Mouse (Mus musculus): ENCODE measurements around the gene Spata20. TPM values are rescaled to one million over a fixed set of nuclear protein-coding genes. Genes with fewer than 3 reads are reported as not detected.
A peak's percentile ranks its signal among the peaks of the same experiment; 100 is the strongest.

Spata20 gene
- polyA plus RNA-seq, 1 experiment from 2014 or later: not detected

DNA sequence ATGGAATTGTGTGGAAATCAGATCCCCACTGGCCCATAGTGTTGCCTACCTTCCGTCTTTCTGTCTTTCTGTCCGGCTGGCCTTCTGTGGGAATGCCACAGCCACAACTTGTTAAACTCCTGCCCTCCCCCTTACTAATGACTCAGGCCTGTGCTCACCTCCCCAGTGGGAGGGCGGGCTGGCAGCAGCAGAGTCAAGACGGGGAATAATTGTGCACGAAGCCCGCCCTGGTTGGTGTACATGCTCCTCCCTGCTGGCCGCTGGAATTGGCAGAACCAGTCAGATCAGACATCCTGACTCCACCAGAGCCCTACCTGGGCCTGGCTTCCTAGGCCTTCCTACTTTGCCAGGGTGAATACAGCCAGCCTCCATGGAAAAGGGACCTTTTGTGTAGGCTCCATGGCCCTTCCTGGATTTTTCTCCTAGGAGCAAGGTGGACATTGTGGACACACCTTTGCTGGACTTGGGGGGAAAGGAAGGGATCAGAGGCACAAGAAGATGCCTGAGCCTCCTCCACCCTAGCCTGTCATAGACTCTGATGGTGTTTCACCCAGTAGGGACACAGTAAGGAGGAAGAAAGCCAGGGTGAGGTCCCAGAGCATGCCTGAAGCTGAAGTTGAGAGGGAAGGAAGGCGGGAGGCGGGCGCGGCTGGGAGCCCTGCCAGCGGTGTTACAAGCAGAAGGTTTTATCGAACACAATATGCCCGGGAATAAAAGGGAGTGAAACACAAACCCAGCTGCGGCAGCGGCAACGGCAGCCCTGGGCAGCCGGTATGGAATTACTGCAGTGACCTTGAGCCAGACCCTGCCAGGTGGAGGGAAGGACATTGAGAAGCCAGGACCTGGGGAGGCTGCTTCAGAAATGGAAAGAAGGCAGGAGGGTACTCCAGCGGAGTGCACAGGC is 12.4 kb upstream of the Spata20 start:
- Histone ChIP-seq H3K27me3 (peaks cover 47% of the 10 kb centered on the region), H3K36me3 (no peaks in the 10 kb centered on the region), H3K4me1 (replicated peaks) (peaks cover 27% of the 10 kb centered on the region), H3K9me3 (no peaks in the 10 kb centered on the region), H3K27ac (peak overlapping the region; percentile 16; the same call in 1 of the 2 replicates), H3K4me2 (replicated peaks) (peak overlapping the region; percentile 59), H3K4me3 (replicated peaks) (no peak overlapping the region), H3K9ac (replicated peaks) (0 out of 2 replicates have a peak overlapping the region, but pooled peaks have one; percentile 46)
- ATAC-seq: peak; percentile 28; the same call in 1 of the 2 replicates
- 22% methylated on average over 19 of the region's 19 CpGs for WGBS

DNA sequence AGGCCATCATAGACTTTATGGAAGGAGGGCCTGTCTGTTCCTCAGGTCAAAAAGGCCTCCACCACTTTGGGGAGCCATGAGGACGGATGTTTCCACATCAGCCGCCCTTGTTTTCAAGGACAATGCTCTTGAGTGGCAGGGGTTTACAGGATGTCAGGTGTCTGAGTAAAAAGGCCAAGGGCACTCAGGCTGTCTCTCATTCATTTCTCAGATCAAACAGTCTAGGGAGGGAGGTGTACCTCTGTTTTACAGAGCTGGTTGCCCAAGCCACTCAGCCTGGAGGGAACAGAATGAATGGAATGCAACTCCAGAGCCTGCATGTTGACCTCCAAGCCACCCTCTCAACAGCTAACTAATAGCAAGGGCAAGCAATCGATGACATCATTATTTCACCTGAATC is 9.4 kb upstream of the Spata20 start:
- 86% methylated on average over 3 of the region's 3 CpGs for WGBS
- no peak overlapping the region for H3K9ac ChIP-seq (replicated peaks)
- peaks cover 49% of the 10 kb centered on the region for H3K27me3 ChIP-seq
- H3K36me3 ChIP-seq: no peaks in the 10 kb centered on the region
- peaks cover 41% of the 10 kb centered on the region for H3K4me1 ChIP-seq (replicated peaks)
- ATAC-seq: no peak
- H3K27ac ChIP-seq: no peak overlapping the region
- no peak overlapping the region for H3K4me3 ChIP-seq (replicated peaks)
- no peaks in the 10 kb centered on the region for H3K9me3 ChIP-seq
- no peak overlapping the region for H3K4me2 ChIP-seq (replicated peaks)

DNA sequence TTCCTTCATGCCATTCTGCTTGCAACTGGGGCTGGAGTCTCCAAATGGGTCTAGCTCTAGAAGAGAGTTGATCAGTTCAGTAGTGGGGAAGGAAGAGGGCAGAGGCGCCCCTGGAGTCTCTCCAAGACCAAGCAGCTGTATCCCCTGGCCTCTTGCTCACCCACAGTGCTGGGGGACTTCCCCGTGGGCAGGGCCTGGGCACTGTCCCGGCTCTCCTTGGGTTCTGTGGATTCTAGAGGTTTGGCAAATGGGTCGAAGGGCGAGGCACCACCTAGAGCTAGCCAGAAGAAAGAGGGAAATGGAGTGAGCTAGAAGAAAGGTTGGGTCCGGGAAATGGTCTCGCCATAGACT is 5.7 kb upstream of the Spata20 start:
- Histone ChIP-seq H3K4me1 (replicated peaks) (peaks cover 18% of the 10 kb centered on the region), H3K4me3 (replicated peaks) (peak overlapping the region; percentile 49; the same call in 1 of the 2 replicates), H3K9ac (replicated peaks) (0 out of 2 replicates have a peak overlapping the region, but pooled peaks have one; percentile 80), H3K36me3 (no peaks in the 10 kb centered on the region), H3K27me3 (peaks cover 43% of the 10 kb centered on the region), H3K27ac (no peak overlapping the region), H3K9me3 (no peaks in the 10 kb centered on the region), H3K4me2 (replicated peaks) (peak overlapping the region; percentile 74)
- WGBS: 80% methylated on average over 7 of the region's 7 CpGs
- ATAC-seq: no peak

DNA sequence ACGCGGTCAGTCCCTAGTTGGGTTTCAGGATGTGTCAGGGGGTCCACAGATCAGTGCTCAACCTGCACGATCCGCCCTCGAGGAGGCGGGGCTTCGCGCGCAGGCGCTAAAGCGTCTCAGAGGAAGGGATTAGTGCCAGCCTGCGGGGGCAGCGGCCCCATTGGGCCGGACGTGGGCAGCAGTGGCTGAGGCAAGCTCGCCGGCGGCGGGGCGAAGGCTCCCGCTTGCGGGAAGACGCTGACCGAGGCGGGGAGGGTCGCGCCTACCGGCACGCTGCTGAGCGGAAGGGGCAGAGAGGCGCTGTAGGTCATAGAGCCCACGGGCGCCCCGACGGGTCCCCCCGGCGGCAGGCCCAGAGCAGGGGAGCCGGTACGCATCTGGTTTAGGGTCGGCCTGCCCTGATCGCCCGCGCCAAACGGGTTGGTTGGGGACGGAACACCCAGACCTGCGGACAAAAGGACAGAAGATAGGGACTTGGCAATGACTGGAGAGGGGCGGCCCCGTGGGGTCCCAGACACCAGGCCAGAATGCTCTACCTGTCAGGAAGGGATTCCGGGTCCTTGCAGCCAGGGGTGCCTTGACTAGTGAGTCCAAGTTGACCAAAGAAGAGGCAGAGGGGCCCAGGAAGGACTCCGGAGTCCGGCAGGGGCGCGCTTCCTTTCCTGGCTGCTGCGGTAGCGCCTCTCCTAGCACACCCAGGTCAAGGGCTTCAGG is 5.2 kb upstream of the Spata20 start:
- Histone ChIP-seq H3K27me3 (peaks cover 46% of the 10 kb centered on the region), H3K36me3 (no peaks in the 10 kb centered on the region), H3K9ac (replicated peaks) (peak overlapping the region; percentile 80), H3K4me2 (replicated peaks) (peak overlapping the region; percentile 74), H3K4me3 (replicated peaks) (peak overlapping the region; percentile 49), H3K9me3 (no peaks in the 10 kb centered on the region), H3K4me1 (replicated peaks) (peaks cover 18% of the 10 kb centered on the region), H3K27ac (no peak overlapping the region)
- WGBS: 6% methylated on average over 55 of the region's 55 CpGs
- ATAC-seq: peak; percentile 84

DNA sequence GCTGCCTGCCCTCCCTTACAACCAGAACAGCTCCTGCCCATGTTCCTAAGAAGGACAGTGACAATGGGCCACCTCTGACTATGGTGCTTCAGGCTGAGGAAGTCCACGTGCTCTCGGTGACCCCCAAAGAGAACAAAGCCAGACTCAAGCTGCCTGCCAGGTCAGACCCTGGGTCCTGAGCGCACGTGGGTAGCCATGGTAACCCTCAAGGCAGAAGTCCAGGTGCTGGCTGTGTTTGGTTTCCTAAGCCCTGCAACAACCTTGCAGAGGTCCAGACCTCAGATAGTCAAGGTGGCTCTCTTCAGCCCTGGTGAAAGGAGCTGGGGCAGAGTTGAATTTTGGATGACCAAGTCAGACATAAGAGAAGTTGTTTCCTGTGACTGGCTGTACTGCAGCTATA is 3.8 kb upstream of the Spata20 start:
- Histone ChIP-seq H3K9me3 (no peaks in the 10 kb centered on the region), H3K36me3 (no peaks in the 10 kb centered on the region), H3K27me3 (peaks cover 56% of the 10 kb centered on the region), H3K27ac (no peak overlapping the region), H3K4me1 (replicated peaks) (peaks cover 18% of the 10 kb centered on the region), H3K4me2 (replicated peaks) (no peak overlapping the region), H3K9ac (replicated peaks) (no peak overlapping the region), H3K4me3 (replicated peaks) (no peak overlapping the region)
- WGBS: 35% methylated on average over 4 of the region's 4 CpGs
- ATAC-seq: no peak

DNA sequence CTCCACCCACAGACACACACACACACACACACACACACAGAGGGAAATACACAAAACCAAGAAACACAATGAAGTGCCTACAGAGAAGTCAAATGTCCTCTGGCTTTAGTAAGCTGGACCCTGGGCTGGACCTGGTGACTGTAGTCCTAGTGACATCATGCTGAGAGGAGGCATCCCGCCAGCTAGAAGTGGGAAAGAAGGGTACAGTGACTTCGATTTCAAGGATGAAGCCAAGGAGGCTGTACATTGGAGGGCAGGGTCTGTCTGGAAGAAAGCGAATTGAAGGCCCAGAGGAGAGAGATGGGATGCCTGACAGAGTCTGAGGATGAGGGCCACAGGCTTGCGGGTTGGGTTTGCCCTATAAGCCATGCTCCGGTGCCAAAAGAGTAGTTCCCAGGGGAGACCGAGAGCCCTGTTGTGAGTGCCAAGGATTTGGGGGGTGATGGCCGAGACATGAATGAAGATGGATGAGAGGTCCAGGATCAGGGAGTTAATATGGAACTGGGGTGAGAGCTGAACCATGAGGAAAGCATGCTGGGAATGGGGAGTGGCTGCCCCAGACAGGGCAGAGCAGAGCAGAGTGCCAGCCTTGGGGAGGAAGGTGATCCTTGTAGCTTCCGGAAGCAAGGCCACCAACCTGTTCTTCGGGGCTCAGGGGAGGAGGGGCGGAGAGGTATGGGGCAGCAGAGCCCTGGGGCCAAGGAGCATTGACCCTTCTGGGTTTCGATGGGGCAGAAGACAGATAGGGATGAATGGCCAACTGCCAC is 3.0 kb upstream of the Spata20 start:
- Histone ChIP-seq H3K9me3 (no peaks in the 10 kb centered on the region), H3K27me3 (peaks cover 61% of the 10 kb centered on the region), H3K36me3 (no peaks in the 10 kb centered on the region), H3K4me2 (replicated peaks) (no peak overlapping the region), H3K4me3 (replicated peaks) (no peak overlapping the region), H3K4me1 (replicated peaks) (peaks cover 18% of the 10 kb centered on the region), H3K9ac (replicated peaks) (no peak overlapping the region), H3K27ac (no peak overlapping the region)
- 86% methylated on average over 11 of the region's 11 CpGs for WGBS
- no peak for ATAC-seq

DNA sequence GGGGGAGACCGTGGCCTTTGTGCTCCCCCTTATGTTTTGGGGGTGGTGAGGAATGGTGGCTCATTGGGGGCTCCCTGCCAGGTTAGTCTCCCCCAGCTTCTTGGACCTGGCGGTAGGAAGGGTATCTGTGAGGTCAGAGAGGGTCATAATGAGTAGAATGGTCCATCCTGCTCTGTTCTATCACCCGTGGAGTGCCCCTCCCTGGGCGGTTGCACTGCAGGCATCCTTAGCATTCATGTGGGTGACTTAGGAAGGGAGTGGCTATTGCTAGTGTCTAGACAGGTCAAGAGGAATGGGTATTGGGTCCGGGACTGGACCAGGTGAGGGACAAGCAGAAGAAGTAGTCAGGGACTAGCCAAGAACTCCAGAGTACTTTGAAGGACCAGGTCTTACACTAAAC is 756 bp downstream of the Spata20 start:
- Histone ChIP-seq H3K27ac (no peak overlapping the region), H3K4me2 (replicated peaks) (no peak overlapping the region), H3K9me3 (no peaks in the 10 kb centered on the region), H3K9ac (replicated peaks) (no peak overlapping the region), H3K4me1 (replicated peaks) (peaks cover 8% of the 10 kb centered on the region), H3K4me3 (replicated peaks) (no peak overlapping the region), H3K27me3 (peaks cover 49% of the 10 kb centered on the region), H3K36me3 (no peaks in the 10 kb centered on the region)
- ATAC-seq: no peak
- WGBS: 88% methylated on average over 5 of the region's 5 CpGs

DNA sequence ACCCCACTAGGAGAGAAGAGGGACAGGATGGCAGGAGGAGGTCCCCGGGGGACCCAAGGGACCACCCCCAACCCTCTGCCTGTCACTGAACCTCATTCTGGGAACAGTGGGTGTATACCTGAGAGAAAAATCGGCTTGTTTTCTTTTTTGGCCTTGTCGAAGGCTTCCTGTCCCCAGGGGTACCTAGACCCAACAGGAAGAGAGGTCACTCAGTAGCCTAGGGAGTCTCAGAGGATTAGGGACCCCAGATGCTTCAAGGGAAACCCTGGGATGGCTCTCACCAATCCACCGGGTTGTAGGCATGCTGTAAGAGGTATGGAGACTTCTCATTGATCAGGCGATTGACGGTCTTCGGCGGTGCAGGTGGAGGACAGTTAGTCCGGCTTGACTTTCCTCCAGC is 1.3 kb downstream of the Spata20 start:
- 90% methylated on average over 9 of the region's 9 CpGs for WGBS
- H3K27me3 ChIP-seq: peaks cover 44% of the 10 kb centered on the region

DNA sequence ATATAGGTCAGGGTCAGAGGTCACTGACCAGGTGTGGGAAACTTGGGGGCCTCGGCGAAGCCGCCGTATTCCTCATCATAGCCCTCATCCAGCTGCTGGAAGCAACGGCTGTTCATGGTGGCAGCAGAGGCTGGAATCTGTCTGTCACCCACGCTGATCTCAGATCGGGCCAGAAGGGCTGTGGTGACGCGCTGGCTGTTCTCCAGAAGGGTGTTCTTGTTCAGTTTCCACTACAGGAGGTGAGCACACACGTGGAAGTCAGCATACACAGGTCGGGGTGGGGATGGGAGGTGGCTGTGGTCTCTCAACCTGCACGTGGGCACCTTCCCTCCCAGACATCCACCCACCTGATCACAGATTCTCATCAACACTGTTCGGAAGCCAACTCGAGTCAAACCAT is 2.1 kb downstream of the Spata20 start:
- H3K27me3 ChIP-seq: peaks cover 37% of the 10 kb centered on the region
- 89% methylated on average over 14 of the region's 14 CpGs for WGBS
- peaks cover 7% of the 10 kb centered on the region for H3K4me1 ChIP-seq (replicated peaks)
- H3K36me3 ChIP-seq: no peaks in the 10 kb centered on the region
- no peaks in the 10 kb centered on the region for H3K9me3 ChIP-seq
- no peak overlapping the region for H3K9ac ChIP-seq (replicated peaks)
- no peak overlapping the region for H3K4me2 ChIP-seq (replicated peaks)
- no peak overlapping the region for H3K4me3 ChIP-seq (replicated peaks)
- no peak overlapping the region for H3K27ac ChIP-seq
- ATAC-seq: no peak

More for the DNA sequence above, 1.3 kb downstream of the Spata20 start:
- Histone ChIP-seq H3K36me3 (no peaks in the 10 kb centered on the region), H3K27ac (no peak overlapping the region), H3K9ac (replicated peaks) (no peak overlapping the region), H3K4me2 (replicated peaks) (no peak overlapping the region), H3K9me3 (no peaks in the 10 kb centered on the region), H3K4me1 (replicated peaks) (peaks cover 9% of the 10 kb centered on the region), H3K4me3 (replicated peaks) (no peak overlapping the region)
- ATAC-seq: no peak

DNA sequence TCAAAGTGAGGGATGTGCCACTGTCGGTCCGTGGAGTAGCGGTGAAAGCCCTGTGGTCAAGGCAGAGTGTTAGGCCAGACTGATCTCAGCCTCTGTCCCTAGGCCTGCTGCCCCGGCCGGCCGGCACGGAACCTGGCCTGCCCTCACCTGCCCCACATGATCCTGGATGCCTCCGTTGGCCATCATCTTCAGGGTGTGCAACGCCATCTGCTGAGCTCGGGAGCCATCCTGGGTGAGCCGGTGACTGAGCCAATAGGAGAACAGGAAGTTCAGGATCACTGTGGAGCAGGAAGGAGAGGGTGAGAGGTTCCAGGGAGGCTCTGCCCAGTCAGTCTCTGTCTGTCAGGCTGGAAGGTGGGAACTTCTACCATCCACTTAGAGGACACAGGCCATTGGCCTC is 2.5 kb downstream of the Spata20 start:
- WGBS: 83% methylated on average over 11 of the region's 11 CpGs
- H3K4me1 ChIP-seq (replicated peaks): peaks cover 7% of the 10 kb centered on the region
- H3K9me3 ChIP-seq: no peaks in the 10 kb centered on the region
- no peak overlapping the region for H3K4me2 ChIP-seq (replicated peaks)
- H3K4me3 ChIP-seq (replicated peaks): no peak overlapping the region
- H3K36me3 ChIP-seq: no peaks in the 10 kb centered on the region
- no peak for ATAC-seq
- no peak overlapping the region for H3K27ac ChIP-seq
- H3K9ac ChIP-seq (replicated peaks): no peak overlapping the region
- peaks cover 39% of the 10 kb centered on the region for H3K27me3 ChIP-seq

DNA sequence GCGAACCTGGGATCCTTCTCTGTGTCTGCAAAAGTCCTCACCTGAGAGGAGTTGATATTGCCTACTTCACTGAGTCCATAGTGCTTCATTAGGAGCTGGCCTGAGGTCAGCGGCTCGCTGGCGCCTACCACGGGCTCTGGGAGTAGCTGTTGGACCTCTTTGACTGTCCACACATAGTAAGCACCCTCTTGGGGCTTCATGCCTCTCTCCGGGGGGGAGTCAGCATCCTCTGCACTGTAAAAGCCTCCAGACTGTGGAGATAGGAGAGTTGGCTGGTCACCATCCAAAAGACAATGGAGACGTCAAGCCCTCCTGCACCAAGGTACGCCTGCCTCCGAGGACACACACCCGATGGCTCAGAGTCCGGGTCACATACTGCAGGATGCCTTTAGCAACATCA is 3.2 kb downstream of the Spata20 start:
- ATAC-seq: no peak
- 92% methylated on average over 11 of the region's 11 CpGs for WGBS
- H3K9ac ChIP-seq (replicated peaks): no peak overlapping the region
- no peak overlapping the region for H3K27ac ChIP-seq
- H3K27me3 ChIP-seq: peaks cover 45% of the 10 kb centered on the region
- H3K4me2 ChIP-seq (replicated peaks): no peak overlapping the region
- peaks cover 7% of the 10 kb centered on the region for H3K4me1 ChIP-seq (replicated peaks)
- H3K9me3 ChIP-seq: no peaks in the 10 kb centered on the region
- H3K36me3 ChIP-seq: no peaks in the 10 kb centered on the region
- H3K4me3 ChIP-seq (replicated peaks): no peak overlapping the region

DNA sequence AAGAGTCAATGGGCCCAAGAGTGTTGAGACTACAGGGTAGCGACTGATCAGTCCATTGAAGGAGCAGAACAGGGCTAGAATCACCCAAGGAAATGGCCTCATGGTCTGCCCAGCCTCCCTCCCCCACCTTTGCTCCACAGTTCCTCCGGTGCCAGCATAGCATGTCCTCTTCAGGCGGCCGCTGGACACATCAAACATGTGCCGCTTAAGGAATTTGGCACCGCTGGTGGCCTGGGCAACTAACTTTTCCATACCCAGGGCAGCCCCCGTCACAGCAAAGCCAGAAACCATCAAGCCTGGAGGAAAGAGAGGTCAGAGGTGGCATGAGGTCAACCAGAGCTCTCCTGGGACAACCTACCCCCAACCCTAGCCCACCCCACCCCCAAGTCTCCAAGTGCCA is 4.0 kb downstream of the Spata20 start:
- H3K27me3 ChIP-seq: peaks cover 46% of the 10 kb centered on the region
- no peaks in the 10 kb centered on the region for H3K36me3 ChIP-seq

More for the DNA sequence above, 4.0 kb downstream of the Spata20 start:
- Histone ChIP-seq H3K4me3 (replicated peaks) (no peak overlapping the region), H3K27ac (no peak overlapping the region), H3K9ac (replicated peaks) (no peak overlapping the region), H3K4me1 (replicated peaks) (peaks cover 7% of the 10 kb centered on the region), H3K4me2 (replicated peaks) (no peak overlapping the region), H3K9me3 (no peaks in the 10 kb centered on the region)
- no peak for ATAC-seq
- WGBS: 93% methylated on average over 7 of the region's 7 CpGs

Measured in midbrain, embryonic 13.5 days (tissue).